Mouse (Mus musculus): ENCODE data around the gene Plch2. TPM values are rescaled to one million over a fixed set of nuclear protein-coding genes. Genes with fewer than 3 reads are reported as not detected.

Gene Plch2
- total and polyA plus RNA-seq, 3 experiments = 0.85 to 1.1 TPM; not detected in 1

DNA sequence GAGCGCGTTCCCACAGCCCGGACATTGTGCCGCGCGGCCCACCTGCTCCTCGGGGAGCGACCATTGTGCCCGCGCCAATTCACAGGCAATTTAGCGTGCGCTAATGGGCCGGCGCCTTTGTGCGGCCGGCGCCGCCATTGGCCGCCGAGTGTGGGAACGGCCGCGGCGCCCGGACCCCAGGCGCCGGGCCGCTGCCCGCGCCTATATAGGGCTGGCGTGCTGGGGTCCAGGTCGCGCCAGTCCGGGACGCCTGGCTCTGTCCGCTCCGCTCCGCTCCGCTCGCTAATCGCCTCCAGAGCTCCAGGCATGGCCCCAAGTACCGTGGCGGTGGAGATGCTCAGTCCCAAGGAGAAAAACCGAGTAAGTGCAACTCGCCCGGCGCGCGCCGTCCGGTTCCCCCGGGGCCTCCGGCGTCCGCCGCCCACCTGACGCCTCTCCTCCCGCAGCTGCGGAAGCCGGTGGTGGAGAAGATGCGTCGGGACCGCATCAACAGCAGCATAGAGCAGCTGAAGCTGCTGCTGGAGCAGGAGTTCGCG is 95.8 kb downstream of the Plch2 start, which contains the start of gene Hes5:
Gene Hes5 (plus strand): TSS at position 234 of the 536 bp plus-strand sequence.
- Histone ChIP-seq H3K4me3 (ENCODE audit: control insufficient read depth in 1 of 2, insufficient read depth in 1 of 2, low read depth in 2 of 2, low read length in 2 of 2) (no peak within 1 kb of the TSS), H3K27ac (ENCODE audit: control insufficient read depth, low read depth, low read length) (no peak within 1 kb of the TSS), H3K9ac (ENCODE audit: control insufficient read depth, low read depth, low read length, poor library complexity, severe bottlenecking) (no peak within 1 kb of the TSS), H3K4me1 (ENCODE audit: control insufficient read depth in 1 of 2, insufficient read depth in 2 of 2, low read length in 2 of 2) (peaks cover 0 to 7% of the 10 kb centered on the region in 2 experiments; a peak in 3 of 4 replicates), H3K36me3 (ENCODE audit: control insufficient read depth in 1 of 2, insufficient read depth in 2 of 2, low read length in 2 of 2) (peaks cover under 1 to 8% of the 10 kb centered on the region in 2 experiments), H3K9me3 (replicated peaks; ENCODE audit: insufficient read depth, low read length) (no peaks in the 10 kb centered on the region), H3K79me2 (ENCODE audit: control insufficient read depth, insufficient read depth, low read length, poor library complexity) (peaks cover 16% of the 10 kb centered on the region), H3K27me3 (ENCODE audit: control insufficient read depth in 1 of 2, insufficient read depth in 2 of 2, low read length in 2 of 2) (peaks cover 0 to 9% of the 10 kb centered on the region in 2 experiments; a peak in 1 of 4 replicates)
- no peak for DNase-seq (ENCODE audit: low read depth, low spot score)
- TF ChIP-seq NRF1 (IDR thresholded peaks at IDR 0.05; ENCODE audit: insufficient read depth, low read depth, low read length, poor library complexity, severe bottlenecking) (no peak), ZC3H11A (IDR thresholded peaks at IDR 0.05; ENCODE audit: low read depth, low read length) (no peak), ZNF384 (IDR thresholded peaks at IDR 0.05; ENCODE audit: low read depth, low read length) (no peak), SMC3 (IDR thresholded peaks at IDR 0.05; ENCODE audit: low read depth, low read length) (no peak), HCFC1 (IDR thresholded peaks at IDR 0.05; ENCODE audit: low read depth, low read length) (no peak), GATA1 (IDR thresholded peaks at IDR 0.05; ENCODE audit: low read depth, low read length) (no peak), EP300 (IDR thresholded peaks at IDR 0.05; ENCODE audit: low read depth in 1 of 2, low read length in 2 of 2) (no peak), ETS1 (IDR thresholded peaks at IDR 0.05; ENCODE audit: low read depth, low read length) (no peak), USF2 (IDR thresholded peaks at IDR 0.05; ENCODE audit: borderline replicate concordance in 1 of 2, insufficient read depth in 1 of 2, low read depth in 1 of 2, low read length in 2 of 2) (no peak), CHD1 (IDR thresholded peaks at IDR 0.05; ENCODE audit: low read depth, low read length) (no peak), POLR2AphosphoS5 (IDR thresholded peaks at IDR 0.05; ENCODE audit: borderline replicate concordance, low read depth, low read length) (no peak), JUND (IDR thresholded peaks at IDR 0.05; ENCODE audit: low read depth, low read length) (no peak), MEF2A (IDR thresholded peaks at IDR 0.05; ENCODE audit: extremely low read depth, insufficient replicate concordance, low read depth, low read length, poor library complexity, severe bottlenecking) (no peak), ZMIZ1 (IDR thresholded peaks at IDR 0.05; ENCODE audit: low read depth, low read length) (no peak), GABPA (IDR thresholded peaks at IDR 0.05; ENCODE audit: low read depth, low read length) (no peak), E2F4 (IDR thresholded peaks at IDR 0.05; ENCODE audit: borderline replicate concordance, low read depth, low read length) (no peak), SIN3A (IDR thresholded peaks at IDR 0.05; ENCODE audit: low read length) (no peak), KAT2A (conservative IDR thresholded peaks at IDR 0.05; ENCODE audit: low read depth, low read length) (no peak), TBP (IDR thresholded peaks at IDR 0.05; ENCODE audit: low read depth, low read length) (no peak), TCF12 (IDR thresholded peaks at IDR 0.05; ENCODE audit: low read depth, low read length) (no peak)
